Mouse (Mus musculus) cerebral cortex, adult 2 months (tissue): ENCODE measurements around the gene Gm21915.

Experiments used
- WGBS: fragments of 180-500 bp; shearing (Covaris S2); methylation state at CpG from one replicate; pipeline ENCODE4 v1.1.7; 2018; 5-methylcytosine and 5-hydroxymethylcytosine counted together

Gm21915 gene

GRCm38 (mm10) chr9:40670313-40670712 lies at the start of gene Gm21915:
Gene Gm21915, plus strand, starts transcription at chr9:40670613.
- 92% methylated on average over 3 of the region's 3 CpGs for WGBS

GRCm38 (mm10) chr9:40622265-40622664 lies 48.1 kb upstream of the Gm21915 start:
- WGBS, result 65% methylated on average over 3 of the region's 3 CpGs

- 75% methylated on average over 4 of the region's 4 CpGs for WGBS
These were observed 47.6 kb upstream of the Gm21915 start for GRCm38 (mm10) chr9:40622793-40623192.

DNA sequence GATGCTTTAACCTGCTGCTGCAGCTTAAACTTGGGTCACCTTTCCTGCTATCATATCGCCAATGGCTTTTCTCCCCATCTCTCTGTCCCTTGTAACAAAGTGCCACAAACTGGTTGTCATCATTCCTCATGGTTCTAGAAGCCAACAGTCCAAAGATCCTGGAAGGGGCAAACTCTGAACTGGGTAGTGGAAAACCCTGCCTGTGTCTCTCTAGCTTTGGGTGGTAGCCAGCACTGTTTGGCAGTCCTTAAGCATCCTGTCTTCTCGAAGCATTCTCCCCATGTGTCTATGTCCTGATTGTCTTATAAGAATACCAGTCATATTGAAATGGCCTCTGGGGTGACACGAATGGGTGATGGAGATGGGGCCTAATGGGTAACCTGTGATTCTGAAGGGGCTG lies 45.1 kb upstream of the Gm21915 start:
- 71% methylated on average over 3 of the region's 3 CpGs for WGBS

- WGBS, result 39% methylated on average over 11 of the region's 11 CpGs
These were observed 43.8 kb upstream of the Gm21915 start for GRCm38 (mm10) chr9:40626566-40626965.

GRCm38 (mm10) chr9:40627146-40627713 lies 43.2 kb upstream of the Gm21915 start:
- 47% methylated on average over 9 of the region's 9 CpGs for WGBS

DNA sequence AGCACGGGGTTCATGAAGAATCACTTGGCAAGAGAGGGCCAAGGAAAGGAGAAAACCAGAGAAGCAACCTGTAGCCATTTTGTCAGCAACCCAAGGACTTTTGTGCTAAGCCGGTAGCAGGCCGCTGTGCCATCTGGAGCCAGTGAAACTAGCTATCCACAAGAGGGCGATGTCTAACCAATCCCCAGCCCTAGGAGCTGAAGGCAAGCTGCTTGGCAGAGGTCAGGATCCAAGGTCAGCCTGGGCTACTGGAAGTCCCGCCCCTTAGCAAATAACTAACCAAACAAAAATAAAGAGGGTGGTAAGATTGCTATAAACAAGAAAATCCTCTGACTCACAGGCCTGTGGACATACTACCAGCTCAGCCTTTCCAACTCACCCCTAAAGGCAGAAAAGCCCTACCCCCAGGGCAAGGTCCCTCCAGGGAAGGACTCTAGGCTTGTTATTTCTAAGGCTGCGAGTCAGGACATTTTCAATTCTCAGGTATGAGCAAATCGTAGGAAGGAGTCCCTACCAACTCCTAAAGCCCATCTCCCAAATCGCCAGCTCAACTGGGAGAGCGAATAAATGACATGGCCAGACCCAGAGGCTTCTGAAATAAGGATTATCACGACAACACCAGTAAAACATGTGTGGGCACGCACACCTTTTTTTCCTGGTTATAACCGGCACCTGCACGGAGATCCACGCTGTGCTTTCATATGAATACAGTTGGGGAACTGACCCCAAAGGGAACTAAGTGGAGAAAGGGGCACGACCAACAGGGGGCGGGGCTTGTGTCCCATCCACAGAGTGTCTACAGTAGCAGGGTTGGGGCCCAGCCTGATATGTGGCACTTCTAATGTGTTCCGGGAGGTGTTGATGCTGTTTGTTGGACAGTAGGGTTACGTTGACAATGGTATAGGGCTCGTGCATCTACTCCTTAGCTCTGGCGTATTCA lies 42.0 kb upstream of the Gm21915 start:
- WGBS, result 75% methylated on average over 20 of the region's 20 CpGs

GRCm38 (mm10) chr9:40629441-40629840 lies 41.0 kb upstream of the Gm21915 start:
- WGBS, result 76% methylated on average over 13 of the region's 13 CpGs

- WGBS, result 51% methylated on average over 6 of the region's 6 CpGs
These were observed 39.3 kb upstream of the Gm21915 start for GRCm38 (mm10) chr9:40631101-40631500.

- WGBS, result 88% methylated on average over 10 of the region's 10 CpGs
These were observed 38.9 kb upstream of the Gm21915 start for GRCm38 (mm10) chr9:40631505-40631904.

DNA sequence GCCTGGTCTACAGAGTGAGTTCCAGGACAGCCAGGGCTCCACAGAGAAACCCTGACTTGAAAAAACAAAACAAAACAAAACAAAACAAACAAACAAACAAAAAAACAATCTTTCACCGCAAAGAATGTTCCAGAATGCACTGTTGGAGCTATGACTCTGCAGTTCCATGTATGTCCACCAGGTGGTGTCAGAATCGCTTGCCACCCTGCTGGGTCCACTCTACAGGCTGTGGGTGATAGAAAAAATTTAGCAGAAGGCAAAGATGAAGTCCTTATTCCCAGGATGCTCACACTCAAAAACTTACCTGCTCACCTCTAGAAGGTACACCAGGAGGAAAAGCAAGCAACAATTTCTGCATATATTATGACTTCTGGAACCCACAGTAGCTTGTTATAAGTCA lies 34.4 kb upstream of the Gm21915 start:
- 10% methylated on average over 2 of the region's 2 CpGs for WGBS

- WGBS, result 47% methylated on average over 8 of the region's 8 CpGs
These were observed 32.6 kb upstream of the Gm21915 start for GRCm38 (mm10) chr9:40637705-40638393.

DNA sequence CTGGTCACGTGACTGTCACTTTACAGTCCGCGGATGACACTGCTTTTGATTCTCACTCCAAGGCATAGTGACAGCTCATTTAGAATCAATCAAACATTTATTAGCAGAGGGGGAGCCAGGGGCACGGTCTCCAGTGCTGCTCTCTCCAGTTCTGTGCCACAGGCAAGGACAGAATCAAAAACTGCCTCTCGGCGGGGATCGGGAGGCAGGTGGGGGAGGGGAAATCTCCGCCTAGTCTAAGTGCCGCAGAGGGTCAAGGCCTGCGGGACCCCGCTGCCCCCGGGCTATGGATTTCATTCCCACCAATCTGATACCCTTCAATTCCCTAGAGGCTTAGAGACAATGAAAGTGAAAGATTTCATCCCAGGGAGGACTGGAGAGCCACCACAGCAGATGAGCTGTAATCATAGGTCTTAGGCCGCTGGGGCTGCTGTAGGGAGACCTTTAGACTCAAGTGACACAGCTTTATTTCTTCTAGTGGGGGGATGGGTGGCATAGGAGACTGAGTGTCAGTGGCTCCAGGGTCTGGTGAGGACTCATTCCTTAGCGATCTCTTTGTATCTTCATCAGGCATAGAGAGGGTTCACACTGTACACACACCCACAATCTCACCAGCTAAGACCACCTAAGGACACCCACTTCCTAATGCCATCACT lies 31.9 kb upstream of the Gm21915 start:
- WGBS, result 9% methylated on average over 14 of the region's 14 CpGs

DNA sequence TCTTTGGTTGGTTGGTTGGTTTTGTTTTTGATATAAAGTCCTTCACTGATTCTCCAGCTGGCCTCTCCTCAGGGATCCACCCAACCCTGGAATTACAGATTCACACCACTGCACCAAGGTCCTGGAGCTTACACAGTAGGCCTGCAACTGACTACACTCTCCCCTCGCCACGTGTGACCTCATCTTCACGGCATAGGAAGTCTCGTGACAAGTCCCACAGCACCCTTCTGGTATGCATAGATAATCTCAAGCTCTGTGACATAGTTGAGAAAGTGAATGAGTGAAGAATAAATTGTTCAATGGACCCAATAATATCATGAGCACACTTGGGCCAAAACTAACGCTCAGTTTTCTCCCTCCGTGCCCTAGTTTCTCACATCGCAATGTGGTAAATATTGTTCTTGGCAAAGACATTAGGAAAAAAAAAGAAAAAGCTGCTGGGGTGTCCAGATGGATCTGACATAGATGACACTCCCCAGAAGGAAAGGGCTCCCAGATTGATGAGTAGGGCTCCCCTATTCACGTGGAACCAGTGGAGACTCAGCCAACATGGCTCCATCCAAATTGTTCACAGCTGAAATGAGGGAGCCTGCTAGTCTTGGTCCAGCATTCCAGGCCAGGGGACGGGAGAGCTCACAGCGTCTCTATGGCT lies 30.8 kb upstream of the Gm21915 start:
- 83% methylated on average over 10 of the region's 10 CpGs for WGBS

GRCm38 (mm10) chr9:40641318-40641717 lies 29.1 kb upstream of the Gm21915 start:
- WGBS, result 81% methylated on average over 2 of the region's 2 CpGs

GRCm38 (mm10) chr9:40642470-40643220 lies 27.8 kb upstream of the Gm21915 start:
- 61% methylated on average over 16 of the region's 16 CpGs for WGBS

GRCm38 (mm10) chr9:40649444-40649843 lies 21.0 kb upstream of the Gm21915 start:
- WGBS, result 90% methylated on average over 3 of the region's 3 CpGs

- WGBS, result 63% methylated on average over 6 of the region's 6 CpGs
These were observed 20.4 kb upstream of the Gm21915 start for GRCm38 (mm10) chr9:40649983-40650382.

GRCm38 (mm10) chr9:40651239-40651859 lies 19.1 kb upstream of the Gm21915 start:
- 66% methylated on average over 4 of the region's 4 CpGs for WGBS

DNA sequence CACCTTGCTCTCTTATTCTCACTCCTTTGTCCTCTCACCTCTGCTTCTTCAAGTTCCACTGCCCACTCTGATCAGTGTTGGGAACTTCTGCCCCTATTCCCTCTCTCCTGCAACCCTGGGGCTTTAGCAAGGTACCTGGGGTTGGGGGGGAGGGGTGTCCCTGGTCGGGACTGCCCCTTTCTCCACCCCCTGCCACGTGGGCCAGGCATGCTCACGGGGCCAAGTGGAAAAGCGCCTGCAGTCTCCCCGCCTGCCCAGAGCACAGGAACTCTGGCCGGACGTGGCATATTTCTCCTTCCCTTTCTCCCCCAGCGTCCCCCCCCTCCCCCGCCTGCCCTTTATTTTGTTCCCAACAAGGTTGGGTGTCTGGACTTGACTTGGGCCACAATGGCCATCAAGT lies 17.7 kb upstream of the Gm21915 start:
- 53% methylated on average over 9 of the region's 9 CpGs for WGBS
